Mouse (Mus musculus) yolk sac, embryonic 10.5 days (tissue): ENCODE results near the gene Etv5.

Experiments used
- DNase-seq: peaks from one replicate; pipeline ENCODE4 v3.0.0-alpha.2; 2017; ENCODE audit warnings: low spot score

The Etv5 gene

GRCm38 (mm10) chr16:22430211-22430951, 9.1 kb downstream of the Etv5 start:
- DNase-seq, result no peak

- DNase-seq, result peak; percentile 55
Measured at GRCm38 (mm10) chr16:22429377-22429776, 10.1 kb downstream of the Etv5 start.

GRCm38 (mm10) chr16:22428853-22429341, 10.6 kb downstream of the Etv5 start:
- peak; percentile 92 for DNase-seq

GRCm38 (mm10) chr16:22426866-22427265, 12.7 kb downstream of the Etv5 start:
- no peak for DNase-seq

GRCm38 (mm10) chr16:22422256-22422655, 17.3 kb downstream of the Etv5 start:
- no peak for DNase-seq

- no peak for DNase-seq
Measured at GRCm38 (mm10) chr16:22417931-22418330, 21.6 kb downstream of the Etv5 start.

- DNase-seq, result no peak
Measured at GRCm38 (mm10) chr16:22417044-22417443, 22.5 kb downstream of the Etv5 start.

GRCm38 (mm10) chr16:22416140-22416848, 23.2 kb downstream of the Etv5 start:
- DNase-seq, result no peak

GRCm38 (mm10) chr16:22414205-22414754, 25.2 kb downstream of the Etv5 start:
- no peak for DNase-seq

- DNase-seq, result no peak
Measured at GRCm38 (mm10) chr16:22412459-22413229, 26.9 kb downstream of the Etv5 start.

GRCm38 (mm10) chr16:22411764-22412163, 27.8 kb downstream of the Etv5 start:
- DNase-seq, result no peak

GRCm38 (mm10) chr16:22410000-22410399, 29.5 kb downstream of the Etv5 start:
- no peak for DNase-seq

GRCm38 (mm10) chr16:22408642-22409360, 30.7 kb downstream of the Etv5 start:
- peak; percentile 27 for DNase-seq

- no peak for DNase-seq
Measured at GRCm38 (mm10) chr16:22406747-22407146, 32.8 kb downstream of the Etv5 start.

- no peak for DNase-seq
Measured at GRCm38 (mm10) chr16:22406050-22406449, 33.5 kb downstream of the Etv5 start.

- DNase-seq, result no peak
Measured at GRCm38 (mm10) chr16:22405492-22405891, 34.0 kb downstream of the Etv5 start.

GRCm38 (mm10) chr16:22403715-22404114, 35.8 kb downstream of the Etv5 start:
- DNase-seq, result no peak

GRCm38 (mm10) chr16:22402600-22402999, 36.9 kb downstream of the Etv5 start:
- DNase-seq, result no peak

GRCm38 (mm10) chr16:22400226-22400625, 39.3 kb downstream of the Etv5 start:
- DNase-seq, result no peak

- no peak for DNase-seq
Measured at GRCm38 (mm10) chr16:22398784-22399453, 40.6 kb downstream of the Etv5 start.

- no peak for DNase-seq
Measured at GRCm38 (mm10) chr16:22398354-22398753, 41.2 kb downstream of the Etv5 start.
